Comparison of ENCODE assay signal across 8 mouse cellular contexts in genomic region chr13:53688934-53689333, GRCm38 (mm10).
DNase-seq lines count a peak whose midpoint lies in the region; ATAC-seq and TF ChIP-seq lines count a peak whose summit lies in the region.
"Had no signal": no experiment of that assay in that cellular context is flagged by ENCODE, and none has a peak within 500 bp of the region (broad histone marks: within the 10 kb centered on the region; RNA-seq: fewer than 3 reads in every experiment).

No protein-coding gene starts in this region.

- H3K4me1 ChIP-seq in liver, embryonic 11.5 days (replicated peaks; ENCODE audit: control insufficient read depth, insufficient read depth, low read length), result no peaks in the 10 kb centered on the region
- H3K4me1 ChIP-seq in forebrain, embryonic 12.5 days, result peaks cover 12% of the 10 kb centered on the region
- H3K4me1 ChIP-seq in hindbrain, postnatal 0 days (ENCODE audit: insufficient read depth, low read length), result no peaks in the 10 kb centered on the region
- H3K4me1 ChIP-seq in neural tube, embryonic 12.5 days, result no peaks in the 10 kb centered on the region

- 0 out of 2 replicates have a peak overlapping the region, but pooled peaks have one; percentile 1 for H3K4me3 ChIP-seq in liver, embryonic 11.5 days (ENCODE audit: low read depth, low read length)
- H3K4me3 ChIP-seq in forebrain, embryonic 12.5 days (replicated peaks), result no peak overlapping the region; the same call in 1 of the 2 replicates
- no peak overlapping the region for H3K4me3 ChIP-seq in hindbrain, postnatal 0 days (ENCODE audit: low read length)
- no peak overlapping the region for H3K4me3 ChIP-seq in neural tube, embryonic 12.5 days

- WGBS in liver, embryonic 11.5 days, result 24% methylated on average over 8 of the region's 8 CpGs
- 55% methylated on average over 8 of the region's 8 CpGs for WGBS in forebrain, embryonic 12.5 days
- WGBS in hindbrain, postnatal 0 days, result 53% methylated on average over 8 of the region's 8 CpGs
- WGBS in neural tube, embryonic 12.5 days, result 56% methylated on average over 8 of the region's 8 CpGs

- no peak for TF ChIP-seq CTCF in hindbrain, postnatal 0 days (IDR thresholded peaks at IDR 0.05; ENCODE audit: low read depth)

- H3K9ac ChIP-seq in liver, embryonic 11.5 days (ENCODE audit: low read depth, low read length), result no peak overlapping the region
- no peak overlapping the region for H3K9ac ChIP-seq in forebrain, embryonic 12.5 days
- no peak overlapping the region for H3K9ac ChIP-seq in hindbrain, postnatal 0 days (replicated peaks; ENCODE audit: low read length)
- H3K9ac ChIP-seq in neural tube, embryonic 12.5 days, result no peak overlapping the region

- H3K9me3 ChIP-seq in liver, embryonic 11.5 days (ENCODE audit: control insufficient read depth, low read length), result no peaks in the 10 kb centered on the region
- no peaks in the 10 kb centered on the region for H3K9me3 ChIP-seq in forebrain, embryonic 12.5 days
- H3K9me3 ChIP-seq in hindbrain, postnatal 0 days (ENCODE audit: low read length), result no peaks in the 10 kb centered on the region
- H3K9me3 ChIP-seq in neural tube, embryonic 12.5 days, result no peaks in the 10 kb centered on the region

- H3K27me3 ChIP-seq in liver, embryonic 11.5 days (replicated peaks; ENCODE audit: control insufficient read depth, insufficient read depth, low read length), result no peaks in the 10 kb centered on the region
- peaks cover 61% of the 10 kb centered on the region for H3K27me3 ChIP-seq in forebrain, embryonic 12.5 days
- H3K27me3 ChIP-seq in hindbrain, postnatal 0 days (ENCODE audit: insufficient read depth, low read length), result no peaks in the 10 kb centered on the region
- H3K27me3 ChIP-seq in neural tube, embryonic 12.5 days (replicated peaks), result no peaks in the 10 kb centered on the region
- H3K27me3 ChIP-seq: Patski had no signal

- no peak for DNase-seq in liver, embryonic 11.5 days (ENCODE audit: low spot score)
- no peak for DNase-seq in liver
- no peak for DNase-seq in hindbrain, postnatal 0 days (ENCODE audit: low spot score)
- DNase-seq in cerebellum, adult 11 months, result no peak
- DNase-seq in adrenal gland, adult 8-10 months, result no peak

- H3K4me2 ChIP-seq in liver, embryonic 11.5 days, result peak overlapping the region; percentile 44
- H3K4me2 ChIP-seq in forebrain, embryonic 12.5 days, result peak overlapping the region; percentile 29
- H3K4me2 ChIP-seq in hindbrain, postnatal 0 days (ENCODE audit: low read depth, low read length), result peak overlapping the region; percentile 35; the same call in 1 of the 2 replicates
- H3K4me2 ChIP-seq in neural tube, embryonic 12.5 days (replicated peaks), result peak overlapping the region; percentile 37

- H3K27ac ChIP-seq in liver, embryonic 11.5 days (ENCODE audit: low read depth, low read length), result no peak overlapping the region
- no peak overlapping the region for H3K27ac ChIP-seq in forebrain, embryonic 12.5 days
- no peak overlapping the region for H3K27ac ChIP-seq in hindbrain, postnatal 0 days
- no peak overlapping the region for H3K27ac ChIP-seq in neural tube, embryonic 12.5 days

- no peak for ATAC-seq in liver, embryonic 11.5 days (replicated peaks; ENCODE audit: low FRiP score)
- ATAC-seq in forebrain, embryonic 12.5 days (ENCODE audit: low FRiP score), result no peak
- no peak for ATAC-seq in hindbrain, postnatal 0 days
- no peak for ATAC-seq in neural tube, embryonic 12.5 days (ENCODE audit: low FRiP score, low read depth)

- no peaks in the 10 kb centered on the region for H3K36me3 ChIP-seq in liver, embryonic 11.5 days (ENCODE audit: control insufficient read depth, insufficient read depth, low read length)
- H3K36me3 ChIP-seq in forebrain, embryonic 12.5 days (replicated peaks), result no peaks in the 10 kb centered on the region
- no peaks in the 10 kb centered on the region for H3K36me3 ChIP-seq in hindbrain, postnatal 0 days (ENCODE audit: insufficient read depth, low read length)
- H3K36me3 ChIP-seq in neural tube, embryonic 12.5 days, result no peaks in the 10 kb centered on the region
